Mouse (Mus musculus) cortical plate, adult 2 months (tissue): ENCODE results near the gene Eps15l1.

Experiments used
- CTCF ChIP-seq: fragments of 200-500 bp; IDR thresholded peaks from 2 replicates; pipeline ENCODE4 v1.5.1; 2011; ENCODE audit warnings: mild to moderate bottlenecking, control low read depth, low read length; ENCODE audit not compliant: insufficient read depth; ENCODE audit errors: extremely low read depth
- POLR2A ChIP-seq: fragments of 200-500 bp; IDR thresholded peaks from 2 replicates; pipeline ENCODE4 v1.6.1; 2011; ENCODE audit warnings: mild to moderate bottlenecking, low read length, control low read depth; ENCODE audit not compliant: insufficient read depth; ENCODE audit errors: extremely low read depth

- TF ChIP-seq POLR2A (no peak), CTCF (no peak)
These were observed 101.1 kb downstream of the Eps15l1 start for GRCm38 (mm10) chr8:72319921-72320802.
